Mouse (Mus musculus) ovary, postnatal 36 days (tissue): ENCODE measurements around the gene Agmat.

Experiments used
- DNase-seq: peaks from one replicate; pipeline ENCODE4 v3.0.0; 2022; ENCODE audit warnings: low spot score, mixed read lengths

Gene Agmat

DNA sequence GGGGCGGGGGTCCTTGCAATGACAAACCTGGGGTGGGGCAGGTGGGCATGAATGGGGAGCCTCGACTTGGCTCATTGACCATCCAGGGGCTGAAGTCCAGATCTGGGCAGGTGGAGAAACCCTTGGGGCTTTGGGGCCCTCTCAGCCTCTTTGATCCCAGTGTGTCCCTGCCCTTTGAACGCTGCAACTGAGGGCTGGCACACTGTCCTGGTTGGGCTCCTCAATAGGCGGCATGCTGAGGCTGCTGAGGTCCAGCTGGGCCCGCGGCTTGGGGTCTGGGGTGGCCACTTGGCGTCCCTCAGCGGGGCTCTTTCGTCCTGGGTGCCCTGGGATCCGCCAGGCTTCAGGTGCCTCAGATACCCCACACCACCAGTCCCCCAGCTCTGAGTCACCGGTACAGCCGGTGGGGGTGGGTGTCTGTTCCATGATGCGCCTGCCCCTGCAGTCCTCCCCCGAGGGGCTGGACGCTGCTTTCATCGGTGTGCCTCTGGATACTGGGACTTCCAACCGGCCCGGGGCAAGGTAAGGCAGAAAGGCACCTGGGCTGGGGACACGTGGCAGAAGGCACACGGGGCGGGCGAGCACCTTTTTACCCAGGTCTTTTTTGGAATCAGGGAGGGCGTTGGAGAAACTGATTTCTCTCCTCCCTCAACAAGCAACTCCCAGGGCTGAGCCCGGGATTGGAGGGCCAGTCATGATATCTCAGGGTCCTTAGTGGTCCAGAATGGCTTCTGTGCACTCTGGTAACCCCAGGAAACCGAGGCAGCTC, at the start of gene Agmat:
TSS of gene Agmat (plus strand) at position 95 of the 769 bp plus-strand sequence.
- no peak for DNase-seq

DNA sequence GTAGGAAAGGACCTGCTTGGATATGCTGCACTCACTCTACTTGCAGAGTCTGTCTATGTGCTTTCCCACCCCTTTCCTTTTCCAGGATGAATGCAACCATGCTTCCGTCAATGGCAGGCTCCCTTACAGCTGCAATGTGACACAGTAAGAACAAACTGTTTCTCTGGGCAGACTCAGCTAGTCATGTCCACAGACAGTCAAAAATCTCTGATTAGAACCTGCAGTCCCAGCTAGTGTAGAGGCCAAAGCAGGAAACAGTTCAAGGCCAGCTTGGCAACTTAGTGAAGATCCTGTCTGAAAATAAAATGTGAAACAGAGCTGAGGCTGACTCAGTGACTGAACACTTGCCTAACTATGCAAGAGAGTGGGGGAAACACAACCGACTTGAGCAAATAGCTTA, 41.8 kb upstream of the Agmat start:
- no peak for DNase-seq

DNA sequence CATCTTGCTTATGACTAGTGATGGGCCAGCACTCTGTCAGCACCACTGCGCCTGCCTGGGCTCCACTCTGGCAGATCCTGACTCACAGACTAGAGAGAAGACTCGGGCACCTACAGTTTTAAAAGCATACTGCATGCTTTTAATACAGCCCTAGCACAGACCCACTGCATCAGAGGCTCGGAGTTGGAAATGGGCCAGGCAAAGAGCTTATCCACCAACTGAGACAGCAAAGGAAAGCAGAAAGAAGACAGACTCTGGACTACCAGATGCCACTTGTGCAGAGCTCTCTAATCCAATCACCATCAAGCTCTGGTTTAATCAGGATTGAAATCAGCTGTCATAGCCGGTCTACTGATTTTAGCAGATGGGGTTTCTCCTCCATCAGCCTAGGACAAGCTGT, 41.1 kb upstream of the Agmat start:
- no peak for DNase-seq

DNA sequence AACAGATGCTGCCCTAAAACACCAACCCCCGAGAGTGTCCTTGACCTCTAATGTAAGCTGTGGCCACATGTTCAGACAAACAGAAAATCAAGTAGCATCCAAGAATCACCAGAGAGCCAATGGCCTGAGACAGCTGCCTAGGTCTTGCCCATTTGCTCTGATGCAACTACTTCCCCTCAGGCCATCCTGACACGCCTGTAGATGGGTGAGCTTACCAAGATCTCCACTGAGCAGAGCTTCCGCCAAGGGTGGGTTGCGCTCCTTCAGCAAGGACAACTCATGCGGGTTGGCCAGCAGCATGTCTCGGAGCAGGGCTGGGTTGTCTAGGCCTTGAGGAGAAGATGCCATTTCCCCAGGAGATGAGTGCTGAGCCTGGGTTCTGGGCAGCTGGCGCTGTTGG, 38.5 kb upstream of the Agmat start:
- no peak for DNase-seq

- DNase-seq: no peak
Observed at GRCm38 (mm10) chr4:141708971-141709370, 37.5 kb upstream of the Agmat start.

- no peak for DNase-seq
Observed at GRCm38 (mm10) chr4:141711250-141711649, 35.2 kb upstream of the Agmat start.

- DNase-seq: no peak
Observed at GRCm38 (mm10) chr4:141713598-141714142, 32.8 kb upstream of the Agmat start.

DNA sequence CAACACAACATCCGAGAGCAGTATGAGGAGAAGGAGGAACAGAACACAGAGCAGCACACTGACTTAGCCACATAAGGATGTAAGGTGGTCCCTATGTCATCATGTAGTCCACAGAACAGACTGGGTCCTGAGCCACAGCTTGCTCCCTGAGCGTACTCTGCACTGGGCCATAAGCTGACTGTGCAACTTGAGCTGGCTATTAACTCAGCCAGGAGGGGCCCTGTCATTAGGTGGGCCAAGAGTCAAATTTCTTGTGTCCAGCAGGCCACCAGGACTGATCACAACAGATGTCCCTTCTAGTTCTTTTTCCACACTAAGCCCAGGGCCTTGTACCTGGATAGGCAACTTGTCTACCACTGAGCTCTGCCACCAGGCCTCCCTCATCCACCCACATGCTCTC, 31.4 kb upstream of the Agmat start:
- DNase-seq: no peak

- DNase-seq: no peak
Observed at GRCm38 (mm10) chr4:141717633-141718032, 28.8 kb upstream of the Agmat start.

DNA sequence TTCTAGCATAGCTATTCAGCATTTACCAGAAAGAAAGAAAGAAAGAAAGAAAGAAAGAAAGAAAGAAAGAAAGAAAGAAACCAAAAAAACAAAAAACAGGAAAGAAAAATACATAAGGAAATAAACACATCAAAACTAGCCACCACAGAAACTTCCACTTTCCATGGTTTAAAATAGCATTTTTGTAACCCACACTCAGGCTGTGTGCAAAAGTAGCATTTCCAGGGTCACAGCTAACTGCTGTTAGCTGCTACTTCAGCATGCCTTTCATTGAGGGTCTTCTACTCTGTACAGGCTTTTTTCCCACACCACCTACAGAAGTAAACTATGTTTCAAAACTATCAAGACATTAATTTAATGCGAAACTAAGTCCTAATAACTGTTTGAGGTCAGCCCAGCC, 27.2 kb upstream of the Agmat start:
- DNase-seq: no peak

DNA sequence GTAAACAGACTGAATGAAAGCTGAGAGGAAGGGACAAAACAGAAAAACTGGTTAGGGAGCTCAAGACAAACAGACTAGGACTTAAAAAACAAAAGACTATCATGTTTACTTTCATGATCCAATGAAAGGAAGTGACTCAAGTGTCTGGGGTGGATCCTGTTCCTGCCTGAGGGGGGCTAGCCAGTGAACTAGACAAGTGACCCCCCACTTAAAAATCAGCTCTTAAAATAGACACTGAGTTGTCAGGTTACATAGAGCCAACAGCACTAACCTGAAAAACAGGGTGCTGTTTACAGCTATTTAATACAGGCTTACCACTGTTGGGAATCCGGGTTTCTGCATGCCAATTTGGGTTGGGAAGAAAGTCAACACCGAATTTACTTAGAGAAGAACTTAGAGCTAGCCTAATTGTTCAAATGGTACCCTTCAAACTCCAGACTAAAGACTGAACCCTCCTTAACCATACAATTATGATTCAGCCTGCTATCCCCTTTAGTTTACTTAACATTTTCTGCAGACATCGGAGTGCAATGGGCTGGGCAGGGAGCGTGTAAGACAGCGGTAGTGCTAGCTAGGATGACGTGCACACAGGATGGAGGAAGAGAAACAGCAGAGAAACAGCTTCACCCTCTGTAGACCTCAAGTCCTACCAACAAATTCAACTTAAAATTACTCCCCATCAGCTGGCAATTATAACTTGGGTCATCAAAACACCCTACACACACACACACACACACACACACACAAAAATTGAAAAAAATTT, 25.5 kb upstream of the Agmat start:
- no peak for DNase-seq

DNA sequence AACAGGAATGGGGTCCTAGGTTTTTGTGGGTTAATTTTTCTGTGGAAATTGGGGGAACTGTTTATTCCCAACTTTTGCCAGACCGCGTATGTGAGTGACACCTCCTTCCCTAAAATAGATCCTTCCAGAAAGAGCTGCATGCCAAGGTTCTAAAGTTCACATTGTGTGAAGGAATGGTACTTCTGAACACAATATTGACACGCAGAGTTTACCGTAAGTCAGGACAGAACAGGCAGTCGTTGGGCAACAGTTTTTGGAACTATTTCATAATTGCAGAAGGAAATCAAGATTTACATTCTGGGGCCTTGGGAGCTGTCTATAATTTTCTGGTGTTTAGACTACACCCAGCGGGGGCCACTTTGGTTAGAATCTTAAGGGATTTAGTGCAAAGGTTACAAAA, 24.5 kb upstream of the Agmat start:
- DNase-seq: no peak

DNA sequence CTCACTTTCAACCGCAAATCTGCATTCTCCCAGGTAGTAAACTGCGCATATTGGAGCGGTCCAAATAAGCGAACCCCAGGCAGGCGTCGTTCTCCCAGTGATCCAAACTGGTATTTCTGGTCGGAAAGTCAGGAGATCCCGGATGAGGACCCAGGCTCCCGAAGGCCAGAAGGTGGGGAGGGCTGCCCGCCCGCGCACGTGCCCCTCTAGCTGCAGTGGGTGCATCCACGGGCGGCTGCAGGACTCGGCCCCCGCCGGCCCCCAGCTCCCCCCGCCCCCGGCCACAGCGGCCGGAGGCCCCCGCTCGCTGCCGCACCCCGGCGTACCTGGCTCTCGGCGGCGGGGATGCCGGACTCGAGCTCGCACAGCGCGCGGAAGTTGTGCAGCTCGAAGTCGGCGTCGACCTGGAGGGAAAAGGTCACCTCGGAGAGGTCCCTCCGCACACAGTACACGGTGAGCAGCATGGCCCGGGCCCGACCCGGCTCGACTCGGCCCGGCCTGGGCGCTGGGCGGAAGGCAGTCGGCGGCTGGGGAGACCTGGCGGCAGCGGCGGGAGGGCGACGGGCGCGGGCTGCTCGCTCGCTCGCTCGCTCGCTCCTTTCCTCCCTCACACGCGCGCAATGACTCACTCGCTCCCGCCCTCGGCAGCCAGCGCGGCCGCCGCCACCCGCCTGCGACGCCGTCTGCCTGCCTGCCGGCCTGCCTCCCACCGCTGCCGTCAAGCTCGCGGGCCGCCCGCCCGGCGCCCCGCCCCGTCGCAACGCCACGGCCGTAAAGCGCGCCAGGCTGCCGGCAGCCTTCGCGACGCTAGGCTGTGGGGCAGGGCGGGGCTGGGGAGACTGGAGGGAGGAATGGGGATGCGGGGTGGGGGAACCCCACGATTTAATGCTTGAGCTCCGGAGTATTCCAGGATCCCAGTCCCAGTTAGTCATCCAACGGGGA, 23.5 kb upstream of the Agmat start, which contains the start of gene Ddi2:
TSS of gene Ddi2 (minus strand) at position 689 of the 942 bp plus-strand sequence.
- DNase-seq: peak; percentile 92

- no peak for DNase-seq
Observed at GRCm38 (mm10) chr4:141723673-141724068, 22.8 kb upstream of the Agmat start.

- no peak for DNase-seq
Observed at GRCm38 (mm10) chr4:141724594-141724993, 21.9 kb upstream of the Agmat start.

GRCm38 (mm10) chr4:141725277-141725676, 21.2 kb upstream of the Agmat start:
- no peak for DNase-seq

DNA sequence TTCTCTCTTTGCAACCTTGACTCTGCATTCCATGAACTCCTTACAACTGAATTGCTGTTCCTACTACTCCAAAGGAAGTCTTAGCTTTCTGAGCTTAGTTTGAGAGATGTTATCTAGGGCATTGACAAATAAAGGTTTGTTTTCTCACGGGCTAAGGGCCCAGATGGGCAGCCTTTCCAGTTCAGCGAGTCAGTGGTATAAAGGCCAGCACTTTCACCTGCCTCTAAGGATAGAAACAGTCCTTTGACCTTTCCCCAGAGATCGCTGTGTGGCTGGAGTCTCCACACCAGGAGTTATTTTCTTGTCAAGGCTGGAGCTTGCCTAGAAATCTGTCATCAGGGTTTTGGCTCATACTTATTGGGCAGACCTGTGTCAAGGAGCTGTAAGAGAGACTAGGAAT, 20.7 kb upstream of the Agmat start:
- no peak for DNase-seq

DNA sequence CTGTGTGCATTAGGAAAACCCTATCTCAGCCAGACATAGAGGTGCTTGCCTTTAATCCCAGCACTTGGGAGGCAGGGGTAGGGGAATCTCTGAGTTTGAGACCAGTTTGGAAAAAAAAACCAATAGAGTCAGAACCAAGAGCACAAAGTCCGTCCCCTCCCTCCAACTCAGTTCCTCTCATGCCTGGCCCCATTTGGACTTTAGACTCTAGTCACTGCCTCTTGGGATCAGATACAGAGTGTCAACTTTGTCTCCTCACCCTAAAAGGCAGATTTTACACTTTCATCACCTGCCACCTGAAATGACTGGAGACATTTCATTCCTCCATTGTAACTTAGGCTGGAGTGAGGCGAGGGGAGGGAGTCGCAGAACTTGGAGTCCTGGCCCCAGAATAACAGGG, 17.2 kb upstream of the Agmat start:
- no peak for DNase-seq

- DNase-seq: no peak
Observed at GRCm38 (mm10) chr4:141730401-141730800, 16.1 kb upstream of the Agmat start.

- no peak for DNase-seq
Observed at GRCm38 (mm10) chr4:141731766-141732165, 14.7 kb upstream of the Agmat start.

DNA sequence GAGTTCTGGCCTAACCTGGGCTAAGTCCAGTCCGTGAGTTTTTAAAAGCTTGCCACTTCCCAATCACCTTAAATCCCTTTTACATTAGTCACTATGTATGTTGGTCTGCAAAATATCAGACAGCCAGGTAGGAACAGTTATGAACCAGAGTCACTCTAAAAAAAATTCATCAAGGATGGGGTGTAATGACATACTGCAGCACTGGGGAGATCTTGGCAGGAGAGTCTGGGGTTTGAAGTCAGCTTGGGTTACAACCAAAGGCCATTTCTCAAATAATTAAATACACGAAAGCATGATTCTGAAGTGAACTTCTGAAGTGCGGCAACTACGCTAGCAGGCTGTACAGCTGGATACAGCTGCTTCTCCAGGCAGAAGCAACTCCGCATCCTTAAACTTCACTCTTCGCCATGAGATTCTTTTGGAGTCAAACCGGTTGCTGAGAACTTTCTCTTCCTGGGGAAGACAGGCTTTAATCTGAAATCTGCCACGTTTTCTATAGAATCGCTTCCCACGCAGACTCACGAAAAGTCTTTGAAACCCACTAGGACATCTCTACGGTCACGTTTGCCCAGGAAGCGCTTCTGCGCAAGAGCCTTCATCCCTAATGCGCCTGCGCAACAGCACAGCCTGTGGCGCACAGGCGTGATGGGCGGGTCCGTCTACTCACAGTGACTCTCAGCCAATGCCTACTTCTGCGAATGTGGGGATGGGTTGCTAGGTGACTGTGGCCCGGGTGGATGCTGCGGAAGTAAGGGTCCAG, 11.8 kb upstream of the Agmat start:
- peak; percentile 85 for DNase-seq
